Mouse (Mus musculus) myocyte (in vitro differentiated cells): Measurements from ENCODE around the gene Terb1. TPM values are rescaled to one million over a fixed set of nuclear protein-coding genes. Genes with fewer than 3 reads are reported as not detected.

Experiments
- H3K27me3 ChIP-seq: one replicate; pipeline ENCODE4 v1.6.1; 2011; ENCODE audit not compliant: control insufficient read depth, insufficient read depth, insufficient read length
- H3K36me3 ChIP-seq: one replicate; pipeline ENCODE4 v1.6.1; 2011; ENCODE audit not compliant: control insufficient read depth, insufficient read depth
- H3K4me2 ChIP-seq: one replicate; pipeline ENCODE4 v1.6.1; 2011; ENCODE audit warnings: low read depth, control low read depth
- H3K4me3 ChIP-seq: one replicate; pipeline ENCODE4 v1.5.1; 2011; ENCODE audit warnings: mild to moderate bottlenecking, control low read depth, moderate library complexity
- H3K79me2 ChIP-seq: one replicate; pipeline ENCODE4 v1.6.1; 2011; ENCODE audit not compliant: control insufficient read depth, insufficient read depth
- H3ac ChIP-seq: one replicate; pipeline ENCODE4 v1.6.1; 2011; ENCODE audit not compliant: control insufficient read depth, insufficient read length
- CEBPB ChIP-seq: IDR thresholded peaks from 2 replicates; pipeline ENCODE4 v1.6.1; 2011; ENCODE audit warnings: mild to moderate bottlenecking, moderate library complexity; ENCODE audit not compliant: poor library complexity, insufficient read depth, severe bottlenecking
- E2F4 ChIP-seq: IDR thresholded peaks from one replicate; pipeline ENCODE4 v1.6.1; 2011; ENCODE audit warnings: mild to moderate bottlenecking, control low read depth, moderate library complexity; ENCODE audit not compliant: insufficient read depth
- MAX ChIP-seq: IDR thresholded peaks from one replicate; pipeline ENCODE4 v1.6.1; 2011; ENCODE audit warnings: low read depth, mild to moderate bottlenecking, control low read depth
- MYOD1 ChIP-seq, 3 experiments: IDR thresholded peaks; one replicate each; pipeline ENCODE4 v1.6.1; 2011; ENCODE audit warnings: control low read depth in 2 of 3, low read depth in 2 of 3, mild to moderate bottlenecking in 2 of 3, moderate library complexity in 1 of 3; ENCODE audit not compliant: insufficient read length in 2 of 3, control insufficient read depth in 1 of 3
- MYOG ChIP-seq, 3 experiments: IDR thresholded peaks; one replicate each; pipeline ENCODE4 v1.6.1; 2011; ENCODE audit warnings: control low read depth in 2 of 3, low read depth in 2 of 3, mild to moderate bottlenecking in 2 of 3; ENCODE audit not compliant: insufficient read length in 2 of 3, control insufficient read depth in 1 of 3, insufficient read depth in 1 of 3
- POLR2A ChIP-seq: IDR thresholded peaks from one replicate; pipeline ENCODE4 v1.6.1; 2011; ENCODE audit warnings: low read depth, mild to moderate bottlenecking, control low read depth, moderate library complexity; ENCODE audit not compliant: insufficient read length
- POLR2AphosphoS2 ChIP-seq: IDR thresholded peaks from one replicate; pipeline ENCODE4 v1.6.1; 2011; ENCODE audit warnings: low read depth, control low read depth; ENCODE audit not compliant: insufficient read length
- REST ChIP-seq: IDR thresholded peaks from one replicate; pipeline ENCODE4 v1.6.1; 2011; ENCODE audit warnings: mild to moderate bottlenecking, control low read depth, moderate library complexity; ENCODE audit not compliant: insufficient read depth, insufficient read length
- SRF ChIP-seq: IDR thresholded peaks from one replicate; pipeline ENCODE4 v1.6.1; 2011; ENCODE audit warnings: low read depth; ENCODE audit not compliant: control insufficient read depth, insufficient read length
- TCF12 ChIP-seq: IDR thresholded peaks from one replicate; pipeline ENCODE4 v1.6.1; 2011; ENCODE audit warnings: mild to moderate bottlenecking, control low read depth; ENCODE audit not compliant: poor library complexity, insufficient read depth, severe bottlenecking
- TCF3 ChIP-seq: IDR thresholded peaks from one replicate; pipeline ENCODE4 v1.6.1; 2011; ENCODE audit warnings: low read depth, control low read depth; ENCODE audit not compliant: insufficient read length
- USF1 ChIP-seq: IDR thresholded peaks from one replicate; pipeline ENCODE4 v1.6.1; 2011; ENCODE audit warnings: low read depth, mild to moderate bottlenecking, control low read depth, moderate library complexity
- polyA plus RNA-seq: library from polyadenylated mRNA; unstranded; fragments of >200 nt; fragmentation: generic; extraction: Trizol; gene quantifications from one replicate; pipeline ENCODE4 v1.2.1, GENCODE M21; 2012; ENCODE audit warnings: missing spikeins

The Terb1 gene
- polyA plus RNA-seq, 1 experiment: not detected

DNA sequence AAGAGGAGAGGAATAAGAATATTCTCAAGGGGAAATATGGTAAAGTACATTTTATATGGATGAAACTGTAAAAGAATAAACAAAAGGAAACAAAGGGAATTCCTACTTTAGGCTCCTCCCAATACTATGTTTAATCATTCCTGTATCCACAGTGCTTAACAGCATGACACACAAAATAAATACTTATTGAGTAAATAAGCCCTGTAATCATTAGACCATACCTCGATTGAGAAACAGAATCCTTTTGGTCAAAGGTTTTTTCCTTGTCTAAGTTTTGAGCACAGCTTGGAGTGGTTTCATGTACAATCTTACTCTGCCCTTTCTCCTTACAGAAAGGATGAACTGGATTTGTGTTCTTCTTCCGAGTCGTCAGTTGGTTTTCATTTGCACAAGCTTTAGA, 37.2 kb downstream of the Terb1 start:
- no peak overlapping the region for H3ac ChIP-seq
- no peaks in the 10 kb centered on the region for H3K36me3 ChIP-seq
- peaks cover 7% of the 10 kb centered on the region for H3K27me3 ChIP-seq
- TF ChIP-seq MYOG (IDR thresholded peaks at IDR 0.05; ENCODE audit: control insufficient read depth in 1 of 3, insufficient read depth in 1 of 3, insufficient read length in 2 of 3, low read depth in 2 of 3) (no peak), REST (no peak), POLR2A (no peak), E2F4 (no peak), TCF3 (no peak)
- no peak overlapping the region for H3K4me2 ChIP-seq
- H3K79me2 ChIP-seq: no peaks in the 10 kb centered on the region
- no peak overlapping the region for H3K4me3 ChIP-seq

DNA sequence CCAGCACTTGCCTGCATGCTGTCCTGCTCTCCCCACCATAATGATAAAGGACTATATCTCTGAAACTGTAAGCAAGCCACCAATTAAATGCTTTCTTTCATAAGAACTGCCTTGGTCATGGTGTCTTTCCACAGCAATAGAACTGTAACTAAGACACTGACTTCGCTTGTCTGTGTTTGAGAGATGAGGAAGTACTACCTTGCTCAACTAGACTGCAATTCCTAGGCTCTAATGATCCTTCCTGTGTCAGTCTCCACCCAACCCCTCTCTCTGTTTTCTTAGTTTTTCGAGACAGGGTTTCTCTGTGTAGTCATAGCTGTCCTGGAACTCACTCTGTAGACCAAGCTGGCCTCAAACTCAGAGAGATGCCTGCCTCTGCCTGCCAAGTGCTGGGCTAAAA, 42.2 kb downstream of the Terb1 start:
- no peaks in the 10 kb centered on the region for H3K36me3 ChIP-seq
- H3K4me2 ChIP-seq: no peak overlapping the region
- no peaks in the 10 kb centered on the region for H3K79me2 ChIP-seq
- H3K4me3 ChIP-seq: no peak overlapping the region
- TF ChIP-seq SRF: no peak
- no peak for TF ChIP-seq POLR2AphosphoS2
- TF ChIP-seq MYOG (IDR thresholded peaks at IDR 0.05; ENCODE audit: control insufficient read depth in 1 of 3, insufficient read depth in 1 of 3, insufficient read length in 2 of 3, low read depth in 2 of 3): no peak
- TF ChIP-seq TCF3: no peak
- H3K27me3 ChIP-seq: peaks cover 7% of the 10 kb centered on the region
- H3ac ChIP-seq: no peak overlapping the region

DNA sequence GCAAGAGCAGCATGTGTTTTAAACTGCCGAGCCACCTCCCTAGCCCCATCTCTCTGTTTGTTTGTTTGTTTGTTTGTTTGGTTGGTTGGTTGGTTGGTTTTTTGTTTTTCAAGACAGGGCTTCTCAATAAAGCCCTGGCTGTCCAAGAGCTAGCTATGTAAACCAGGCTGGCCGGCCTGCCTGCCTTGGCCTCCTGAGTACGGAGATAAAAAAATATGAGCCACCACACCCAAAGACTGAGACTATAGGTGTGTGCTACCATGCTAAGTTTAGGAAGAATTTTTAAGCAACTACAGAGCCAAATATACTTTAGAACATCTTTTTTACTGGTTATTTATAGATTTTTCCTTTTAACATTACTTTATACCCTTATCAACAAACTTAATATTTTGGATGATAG, 57.5 kb downstream of the Terb1 start:
- H3K4me3 ChIP-seq: no peak overlapping the region
- H3K36me3 ChIP-seq: no peaks in the 10 kb centered on the region
- no peak for TF ChIP-seq E2F4
- no peak for TF ChIP-seq USF1
- TF ChIP-seq MYOD1 (IDR thresholded peaks at IDR 0.05; ENCODE audit: control insufficient read depth in 1 of 3, insufficient read length in 2 of 3, low read depth in 2 of 3): no peak
- no peak for TF ChIP-seq MAX
- TF ChIP-seq REST: no peak
- no peak for TF ChIP-seq POLR2A
- no peak for TF ChIP-seq TCF3
- no peak for TF ChIP-seq MYOG (IDR thresholded peaks at IDR 0.05; ENCODE audit: control insufficient read depth in 1 of 3, insufficient read depth in 1 of 3, insufficient read length in 2 of 3, low read depth in 2 of 3)
- no peak overlapping the region for H3K4me2 ChIP-seq
- H3ac ChIP-seq: no peak overlapping the region
- H3K27me3 ChIP-seq: no peaks in the 10 kb centered on the region
- H3K79me2 ChIP-seq: no peaks in the 10 kb centered on the region

DNA sequence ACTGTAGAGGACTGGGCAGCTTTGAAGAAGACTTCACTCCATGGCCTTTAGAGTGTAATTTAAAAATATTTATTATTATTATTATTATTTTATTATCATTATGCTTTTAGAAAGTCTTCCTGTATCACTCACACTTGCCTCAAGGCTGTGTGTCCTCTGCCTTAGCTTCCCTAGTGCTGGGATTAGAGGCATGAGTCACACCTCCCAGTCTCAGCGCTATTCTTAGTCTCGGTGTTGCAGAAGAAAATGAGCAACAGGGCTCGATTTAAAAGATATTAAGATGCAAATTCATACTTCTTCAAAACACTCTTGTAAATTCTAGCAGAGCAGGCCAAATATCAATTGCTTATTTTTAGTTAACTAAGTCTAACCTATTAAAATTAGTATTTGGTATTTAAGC, 60.9 kb downstream of the Terb1 start:
- no peak for TF ChIP-seq MYOG (IDR thresholded peaks at IDR 0.05; ENCODE audit: control insufficient read depth in 1 of 3, insufficient read depth in 1 of 3, insufficient read length in 2 of 3, low read depth in 2 of 3)
- TF ChIP-seq POLR2A: no peak
- no peak for TF ChIP-seq POLR2AphosphoS2

DNA sequence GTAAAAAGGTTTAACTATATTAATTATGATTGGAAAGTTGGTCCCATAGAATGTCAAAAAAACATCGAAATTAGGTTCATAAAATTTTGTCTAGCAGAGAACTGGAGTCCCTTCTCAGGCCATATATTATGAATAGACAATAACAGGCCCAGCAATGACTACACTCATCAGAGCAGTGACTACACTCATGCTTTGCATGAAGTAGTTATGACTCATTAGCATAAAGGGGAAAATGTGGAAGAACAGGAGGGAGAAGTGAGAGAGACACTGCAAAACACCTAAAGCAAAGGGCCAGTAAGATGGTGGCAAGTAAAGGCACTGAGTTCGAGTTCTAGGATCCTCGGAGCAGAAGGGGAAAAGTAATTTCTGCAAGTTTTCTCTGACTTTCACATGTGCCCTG, 63.7 kb downstream of the Terb1 start:
- TF ChIP-seq POLR2AphosphoS2 (no peak), USF1 (no peak), MYOD1 (IDR thresholded peaks at IDR 0.05; ENCODE audit: control insufficient read depth in 1 of 3, insufficient read length in 2 of 3, low read depth in 2 of 3) (no peak), POLR2A (no peak), MYOG (IDR thresholded peaks at IDR 0.05; ENCODE audit: control insufficient read depth in 1 of 3, insufficient read depth in 1 of 3, insufficient read length in 2 of 3, low read depth in 2 of 3) (no peak), CEBPB (no peak), REST (no peak), TCF12 (no peak), MAX (no peak), SRF (no peak), E2F4 (no peak)

More for the DNA sequence above, 60.9 kb downstream of the Terb1 start:
- Histone ChIP-seq H3ac (no peak overlapping the region), H3K27me3 (no peaks in the 10 kb centered on the region), H3K36me3 (no peaks in the 10 kb centered on the region), H3K4me3 (no peak overlapping the region), H3K79me2 (no peaks in the 10 kb centered on the region), H3K4me2 (no peak overlapping the region)

DNA sequence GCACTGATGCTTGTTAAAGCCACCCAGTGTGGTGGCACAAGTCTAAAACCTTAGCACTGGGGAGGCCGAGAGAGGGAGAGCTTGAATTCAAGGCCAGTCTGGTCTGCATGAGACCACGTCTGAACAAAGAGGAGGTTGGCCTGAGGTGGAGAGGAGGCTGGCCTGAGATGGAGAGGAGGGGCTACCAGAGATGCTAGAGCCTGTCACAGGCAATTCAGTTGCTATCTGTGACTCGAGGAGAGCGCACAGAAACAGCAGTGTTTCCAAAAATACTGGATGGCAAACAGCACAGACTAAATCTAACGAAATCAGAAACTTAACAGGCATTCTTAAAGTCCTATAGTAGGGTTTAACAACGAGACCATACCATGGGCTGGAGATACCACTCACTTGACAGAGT, 64.5 kb downstream of the Terb1 start:
- no peaks in the 10 kb centered on the region for H3K27me3 ChIP-seq
- H3K4me2 ChIP-seq: no peak overlapping the region
- peaks cover 23% of the 10 kb centered on the region for H3K79me2 ChIP-seq
- TF ChIP-seq REST (no peak), TCF12 (no peak), E2F4 (no peak), MAX (no peak), POLR2A (no peak), CEBPB (no peak), TCF3 (no peak), SRF (no peak), POLR2AphosphoS2 (no peak), MYOD1 (IDR thresholded peaks at IDR 0.05; ENCODE audit: control insufficient read depth in 1 of 3, insufficient read length in 2 of 3, low read depth in 2 of 3) (no peak), MYOG (IDR thresholded peaks at IDR 0.05; ENCODE audit: control insufficient read depth in 1 of 3, insufficient read depth in 1 of 3, insufficient read length in 2 of 3, low read depth in 2 of 3) (no peak), USF1 (no peak)
- H3K4me3 ChIP-seq: no peak overlapping the region
- peaks cover 6% of the 10 kb centered on the region for H3K36me3 ChIP-seq
- no peak overlapping the region for H3ac ChIP-seq

More for the DNA sequence above, 63.7 kb downstream of the Terb1 start:
- Histone ChIP-seq H3K27me3 (no peaks in the 10 kb centered on the region), H3K36me3 (no peaks in the 10 kb centered on the region), H3K4me2 (no peak overlapping the region), H3K79me2 (peaks cover 16% of the 10 kb centered on the region), H3K4me3 (no peak overlapping the region), H3ac (no peak overlapping the region)
